Mouse (Mus musculus): ENCODE data around the gene Slc45a3. TPM values are rescaled to one million over a fixed set of nuclear protein-coding genes. Genes with fewer than 3 reads are reported as not detected.

The Slc45a3 gene
- polyA plus RNA-seq, 1 experiment from 2014 or later = 0.70 TPM

DNA sequence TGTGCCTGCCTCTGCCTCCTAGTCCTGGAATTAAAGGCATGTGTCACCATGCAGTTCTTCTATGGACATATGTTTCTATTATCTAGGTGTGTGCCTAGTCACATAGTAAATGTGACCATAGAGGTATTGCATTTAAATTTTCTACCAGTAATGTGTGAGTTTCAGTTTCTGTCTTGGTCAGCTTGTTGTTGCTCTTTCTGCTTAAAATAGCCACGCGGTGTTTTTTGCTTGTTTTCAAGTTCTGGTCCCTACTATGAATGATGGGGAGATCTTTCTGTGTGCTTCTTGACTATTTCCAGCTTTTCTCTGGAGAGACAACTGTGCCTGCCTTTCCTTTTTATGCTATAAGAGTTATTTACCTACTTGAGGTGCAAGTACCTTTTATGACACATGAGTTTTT, 49.0 kb downstream of the Slc45a3 start:
- H3K27ac ChIP-seq = no peak overlapping the region
- no peak overlapping the region for H3K4me3 ChIP-seq (ENCODE audit: inconsistent target)
- 3% methylated on average over 2 of the region's 2 CpGs for WGBS (ENCODE audit: missing documents)
- H3K36me3 ChIP-seq (ENCODE audit: inconsistent target) = peaks cover 18% of the 10 kb centered on the region; the same call in 1 of the 2 replicates
- H3K79me2 ChIP-seq (ENCODE audit: inconsistent target) = peaks cover 73% of the 10 kb centered on the region

DNA sequence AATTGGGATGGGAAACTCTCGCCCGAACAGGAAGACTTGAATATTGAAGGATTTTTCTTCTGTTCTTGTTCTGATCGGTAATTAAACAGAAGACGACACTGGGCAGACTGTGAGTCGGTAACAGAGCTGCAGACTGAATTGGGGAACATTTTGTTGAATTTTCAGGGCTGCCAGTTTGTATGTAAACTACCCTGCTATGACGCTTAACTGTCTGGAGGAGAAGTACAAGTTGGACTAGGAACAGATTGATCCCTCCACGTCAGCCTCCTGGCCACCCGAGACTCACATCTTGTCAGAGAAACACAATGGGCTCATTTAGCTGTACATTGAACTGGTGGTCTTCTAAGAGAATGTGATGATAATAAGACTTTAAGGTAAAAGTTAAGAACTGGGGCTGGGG, 50.1 kb downstream of the Slc45a3 start:
- WGBS (ENCODE audit: missing documents) = 94% methylated on average over 8 of the region's 8 CpGs
- peaks cover 29% of the 10 kb centered on the region for H3K36me3 ChIP-seq (ENCODE audit: inconsistent target)
- no peak overlapping the region for H3K27ac ChIP-seq
- peaks cover 73% of the 10 kb centered on the region for H3K79me2 ChIP-seq (ENCODE audit: inconsistent target)
- no peak overlapping the region for H3K4me3 ChIP-seq (ENCODE audit: inconsistent target)

GRCm38 (mm10) chr1:132014800-132015199, 52.0 kb downstream of the Slc45a3 start:
- Histone ChIP-seq H3K4me3 (ENCODE audit: inconsistent target) (no peak overlapping the region), H3K36me3 (ENCODE audit: inconsistent target) (peaks cover 48% of the 10 kb centered on the region), H3K27ac (no peak overlapping the region), H3K79me2 (ENCODE audit: inconsistent target) (peaks cover 55% of the 10 kb centered on the region)
- WGBS (ENCODE audit: missing documents) = 100% methylated on average over 1 of the region's 1 CpGs

- no CpG with 5 or more reads among the region's 1 CpGs for WGBS (ENCODE audit: missing documents)
- peaks cover 63% of the 10 kb centered on the region for H3K36me3 ChIP-seq (ENCODE audit: inconsistent target)
- H3K79me2 ChIP-seq (ENCODE audit: inconsistent target) = peaks cover 44% of the 10 kb centered on the region
- H3K4me3 ChIP-seq (ENCODE audit: inconsistent target) = no peak overlapping the region
- H3K27ac ChIP-seq = no peak overlapping the region
Observed at GRCm38 (mm10) chr1:132016691-132017090, 53.9 kb downstream of the Slc45a3 start.

GRCm38 (mm10) chr1:132019876-132020275, 57.1 kb downstream of the Slc45a3 start:
- H3K4me3 ChIP-seq (ENCODE audit: inconsistent target) = no peak overlapping the region
- 88% methylated on average over 7 of the region's 7 CpGs for WGBS (ENCODE audit: missing documents)
- H3K79me2 ChIP-seq (ENCODE audit: inconsistent target) = peaks cover 12% of the 10 kb centered on the region
- H3K36me3 ChIP-seq (ENCODE audit: inconsistent target) = peaks cover 92% of the 10 kb centered on the region
- no peak overlapping the region for H3K27ac ChIP-seq

- 84% methylated on average over 3 of the region's 3 CpGs for WGBS (ENCODE audit: missing documents)
- no peak overlapping the region for H3K4me3 ChIP-seq (ENCODE audit: inconsistent target)
- no peak overlapping the region for H3K27ac ChIP-seq
- H3K36me3 ChIP-seq (ENCODE audit: inconsistent target) = peaks cover 91% of the 10 kb centered on the region
- H3K79me2 ChIP-seq (ENCODE audit: inconsistent target) = no peaks in the 10 kb centered on the region; the same call in 1 of the 2 replicates
Observed at GRCm38 (mm10) chr1:132022107-132022506, 59.3 kb downstream of the Slc45a3 start.

- H3K4me3 ChIP-seq (ENCODE audit: inconsistent target) = no peak overlapping the region
- WGBS (ENCODE audit: missing documents) = 90% methylated on average over 11 of the region's 11 CpGs
- no peaks in the 10 kb centered on the region; the same call in 1 of the 2 replicates for H3K79me2 ChIP-seq (ENCODE audit: inconsistent target)
- no peak overlapping the region for H3K27ac ChIP-seq
- H3K36me3 ChIP-seq (ENCODE audit: inconsistent target) = peaks cover 76% of the 10 kb centered on the region
Observed at GRCm38 (mm10) chr1:132026925-132027646, 64.3 kb downstream of the Slc45a3 start.

GRCm38 (mm10) chr1:132027978-132028377, 65.2 kb downstream of the Slc45a3 start:
- no peaks in the 10 kb centered on the region; the same call in 1 of the 2 replicates for H3K79me2 ChIP-seq (ENCODE audit: inconsistent target)
- H3K36me3 ChIP-seq (ENCODE audit: inconsistent target) = peaks cover 74% of the 10 kb centered on the region

GRCm38 (mm10) chr1:132028413-132028812, 65.6 kb downstream of the Slc45a3 start:
- H3K36me3 ChIP-seq (ENCODE audit: inconsistent target) = peaks cover 74% of the 10 kb centered on the region
- no peaks in the 10 kb centered on the region; the same call in 1 of the 2 replicates for H3K79me2 ChIP-seq (ENCODE audit: inconsistent target)
- 97% methylated on average over 9 of the region's 9 CpGs for WGBS (ENCODE audit: missing documents)
- H3K4me3 ChIP-seq (ENCODE audit: inconsistent target) = no peak overlapping the region
- no peak overlapping the region for H3K27ac ChIP-seq

More at GRCm38 (mm10) chr1:132027978-132028377, 65.2 kb downstream of the Slc45a3 start:
- Histone ChIP-seq H3K27ac (no peak overlapping the region), H3K4me3 (ENCODE audit: inconsistent target) (no peak overlapping the region)
- WGBS (ENCODE audit: missing documents) = 91% methylated on average over 5 of the region's 5 CpGs

DNA sequence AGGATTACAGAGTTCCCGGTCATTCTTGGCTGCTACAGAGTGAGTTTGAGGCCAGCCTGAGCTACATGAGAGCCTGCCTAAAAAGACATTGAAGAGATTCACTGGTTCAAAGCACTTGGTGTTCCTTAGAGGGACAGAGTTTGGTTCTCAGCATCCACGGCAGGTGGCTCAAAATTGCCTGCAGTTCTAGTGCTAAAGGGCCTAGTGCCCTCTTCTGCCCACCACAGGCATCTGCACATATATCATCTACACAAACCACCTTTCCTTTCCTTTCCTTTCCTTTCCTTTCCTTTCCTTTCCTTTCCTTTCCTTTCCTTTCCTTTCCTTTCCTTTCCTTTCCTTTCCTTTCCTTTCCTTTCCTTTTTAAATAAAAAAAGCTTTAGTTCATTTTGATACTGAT, 67.8 kb downstream of the Slc45a3 start:
- Histone ChIP-seq H3K27ac (no peak overlapping the region), H3K36me3 (ENCODE audit: inconsistent target) (peaks cover 57% of the 10 kb centered on the region), H3K79me2 (ENCODE audit: inconsistent target) (no peaks in the 10 kb centered on the region; the same call in 1 of the 2 replicates), H3K4me3 (ENCODE audit: inconsistent target) (no peak overlapping the region)
- WGBS (ENCODE audit: missing documents) = 88% methylated on average over 2 of the region's 2 CpGs

DNA sequence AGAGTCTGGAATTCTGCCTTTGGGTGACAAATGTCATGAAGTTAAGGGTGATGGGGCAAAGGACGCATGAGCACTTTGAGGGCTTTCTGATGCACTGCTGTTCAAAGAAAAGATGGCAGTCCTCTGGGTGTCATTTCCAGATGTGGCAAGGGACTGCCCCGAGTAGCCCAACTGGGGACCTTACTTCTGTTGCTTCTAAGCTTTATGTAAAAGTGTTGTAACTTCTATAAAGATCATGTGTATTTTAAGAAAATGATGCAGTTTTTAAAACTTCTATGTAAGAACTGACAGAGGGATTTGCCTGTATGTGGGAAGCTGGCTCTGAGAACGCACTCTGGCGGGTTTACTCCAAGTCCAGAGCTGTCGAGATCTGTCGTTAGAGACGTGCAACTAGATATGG, 69.4 kb downstream of the Slc45a3 start:
- peaks cover 44% of the 10 kb centered on the region for H3K36me3 ChIP-seq (ENCODE audit: inconsistent target)

More for the DNA sequence above, 69.4 kb downstream of the Slc45a3 start:
- H3K4me3 ChIP-seq (ENCODE audit: inconsistent target) = no peak overlapping the region
- no peak overlapping the region for H3K27ac ChIP-seq
- no peaks in the 10 kb centered on the region for H3K79me2 ChIP-seq (ENCODE audit: inconsistent target)
- 92% methylated on average over 7 of the region's 7 CpGs for WGBS (ENCODE audit: missing documents)

Other genes with a start within 250 kb of the Slc45a3 start
- 0.05 TPM in 1 of 3 replicates, not detected in the others for gene Slc26a9, start 218.9 kb upstream of the Slc45a3 start, polyA plus RNA-seq (2018)
- gene Pm20d1, start 165.6 kb upstream of the Slc45a3 start, polyA plus RNA-seq (2018) = not detected in 3 replicates
- 4.1 to 6.3 TPM (median 5.8 TPM) in 3 replicates for gene Slc41a1, start 135.5 kb upstream of the Slc45a3 start, polyA plus RNA-seq (2018)
- 26.8 to 49.2 TPM (median 42.9 TPM) in 3 replicates for gene Rab29, start 95.7 kb upstream of the Slc45a3 start, polyA plus RNA-seq (2018)
- 30.6 to 64.9 TPM (median 34.7 TPM) in 3 replicates for gene Nucks1, start 52.4 kb upstream of the Slc45a3 start, polyA plus RNA-seq (2018)
- gene Elk4, start 44.6 kb downstream of the Slc45a3 start, polyA plus RNA-seq (2018) = 17.7 to 25.3 TPM (median 23.4 TPM) in 3 replicates
- gene Mfsd4a, start 105.1 kb downstream of the Slc45a3 start, polyA plus RNA-seq (2018) = 0.13 TPM in 1 of 3 replicates, not detected in the others
- gene Cdk18, start 176.7 kb downstream of the Slc45a3 start, polyA plus RNA-seq (2018) = 71.8 to 165 TPM (median 102 TPM) in 3 replicates
- gene Lemd1, start 228.5 kb downstream of the Slc45a3 start, polyA plus RNA-seq (2018) = not detected in 3 replicates
- not detected in 3 replicates for gene AC124108.1, start 228.5 kb downstream of the Slc45a3 start, polyA plus RNA-seq (2018)